Mouse (Mus musculus) c-Kit-negative CD71-positive TER-119-positive erythroid progenitor cells, embryonic 14.5 days (primary cell): Measurements from ENCODE around the gene Tmem238.
A peak's percentile ranks its signal among the peaks of the same experiment; 100 is the strongest.
"Not testable (repeated sequence)": the region's sequence is repeated elsewhere in the genome, so short reads cannot be mapped to it uniquely, and the experiment has no call there.

Source experiments
- DNase-seq: peaks from one replicate; pipeline ENCODE4 v3.0.0-alpha.2; 2013; ENCODE audit warnings: low read depth, low spot score

The Tmem238 gene

GRCm38 (mm10) chr7:4789436-4789935 is at the start of gene Tmem238:
Tmem238 (minus strand) TSS chr7:4789656.
- no peak for DNase-seq

DNA sequence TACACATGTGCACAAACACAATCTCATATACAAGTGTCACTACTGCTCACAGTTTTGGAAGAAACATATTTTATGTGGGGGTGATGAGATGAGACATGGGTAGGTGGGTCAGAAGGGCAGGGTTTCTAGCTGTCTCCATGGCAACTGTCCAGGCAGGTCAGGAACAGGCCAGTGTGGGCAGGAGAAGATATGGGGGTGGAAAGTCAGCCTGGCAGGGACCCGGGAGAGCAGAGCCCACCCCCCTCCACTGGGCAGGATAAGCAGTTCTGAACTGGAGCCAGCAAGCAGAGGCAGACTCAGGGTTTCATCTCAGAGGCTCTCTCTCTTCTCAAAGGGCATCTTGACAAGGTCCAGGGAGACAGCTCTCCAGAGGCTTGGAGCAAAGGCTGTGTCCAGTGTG is 48.2 kb upstream of the Tmem238 start:
- no peak for DNase-seq

DNA sequence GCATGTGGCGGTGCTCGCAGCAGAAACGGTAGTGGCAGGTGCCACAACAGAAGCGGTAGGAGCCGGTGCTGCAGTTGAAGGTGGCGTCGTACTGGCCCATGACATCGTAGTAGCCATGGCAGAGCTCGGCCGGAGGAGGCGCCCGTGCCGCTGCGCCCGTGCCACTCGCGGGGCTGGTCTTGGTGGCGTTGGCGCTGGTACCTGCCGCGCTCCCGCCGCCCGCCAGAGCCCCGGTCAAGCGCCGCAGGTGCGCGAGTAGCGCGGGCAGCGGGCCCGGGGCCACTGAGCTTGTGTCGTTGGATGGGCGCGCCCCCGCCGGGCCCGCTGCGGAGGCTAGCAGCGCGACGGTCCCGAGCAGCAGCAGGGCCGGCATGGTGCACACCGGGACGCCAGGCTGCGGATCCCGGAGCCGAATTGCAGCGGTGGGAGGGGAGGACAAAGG is 46.9 kb upstream of the Tmem238 start:
- DNase-seq: no peak

GRCm38 (mm10) chr7:4835631-4836327 is 46.3 kb upstream of the Tmem238 start:
- no peak for DNase-seq

DNA sequence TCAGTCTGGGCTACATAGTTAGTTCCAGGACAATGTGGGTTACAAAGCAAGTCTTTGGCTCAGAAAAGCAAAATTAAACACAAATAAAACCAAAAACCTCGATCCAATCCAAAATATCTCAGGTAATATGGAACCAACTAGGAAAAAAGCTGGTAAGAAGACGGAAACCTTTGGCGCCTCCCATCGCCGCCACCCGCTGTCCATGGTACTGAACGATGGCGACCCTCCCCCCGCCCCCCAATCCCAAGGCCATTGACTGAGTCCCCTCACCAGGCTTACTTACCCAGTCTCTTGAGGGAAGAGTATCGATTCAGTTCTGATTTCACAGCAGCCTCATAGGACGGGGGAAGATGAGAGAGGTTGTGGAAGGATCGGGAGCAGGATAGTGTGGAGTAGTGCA is 41.0 kb upstream of the Tmem238 start:
- DNase-seq: no peak

DNA sequence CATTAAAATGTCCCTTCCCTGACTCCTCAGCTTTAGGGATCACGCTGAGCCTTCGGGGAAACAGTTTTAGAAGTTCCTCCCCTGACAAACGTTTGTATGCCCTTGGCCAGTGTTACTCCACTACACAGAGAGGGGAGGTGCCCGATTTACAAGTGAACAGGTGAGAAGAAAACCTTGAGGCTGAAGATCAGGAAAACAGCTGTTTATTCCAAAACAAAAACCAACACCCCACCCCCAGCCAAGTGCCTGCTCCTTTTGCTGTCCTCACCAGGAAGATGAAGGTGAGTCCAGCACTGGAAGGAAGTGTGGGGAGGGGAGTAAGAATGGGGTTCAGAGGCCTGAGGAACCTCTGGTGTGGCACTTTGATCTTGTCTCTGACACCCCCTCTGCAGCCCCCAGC is 35.9 kb upstream of the Tmem238 start:
- no peak for DNase-seq

DNA sequence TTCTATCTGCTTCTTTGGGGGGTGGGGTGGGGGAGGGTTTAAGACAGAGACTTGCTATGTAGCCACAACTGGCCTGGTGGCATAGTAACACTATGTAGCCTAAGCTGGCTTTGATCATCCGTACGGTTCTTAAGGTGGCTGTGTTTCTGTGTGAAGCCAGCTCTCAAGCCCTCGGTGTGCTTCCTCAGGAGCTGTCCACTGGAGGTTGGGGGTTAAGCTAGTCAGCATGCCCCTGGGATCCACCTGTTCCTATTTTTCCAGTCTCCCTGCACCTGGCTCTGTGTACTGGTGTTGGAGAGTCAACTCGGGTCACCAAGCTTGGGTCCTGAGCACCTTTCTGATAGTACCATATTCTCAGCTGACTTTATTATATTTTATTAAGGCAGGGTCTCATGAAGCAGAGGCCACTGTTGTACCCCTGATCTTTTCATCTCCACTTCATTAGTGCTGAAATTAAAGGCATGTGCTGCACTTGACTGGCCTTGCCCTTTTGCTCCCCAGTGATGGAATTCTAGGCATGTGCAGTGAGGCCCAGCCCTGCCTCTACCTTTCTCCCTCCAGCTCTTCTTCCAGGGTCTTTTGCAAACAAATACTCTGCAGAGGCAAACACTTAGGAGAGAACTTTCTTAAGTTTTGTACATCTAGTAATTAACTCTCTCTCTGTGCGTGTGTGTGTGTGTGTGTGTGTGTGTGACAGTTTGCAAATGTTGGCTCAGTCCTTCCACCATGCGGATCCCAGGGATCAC is 32.9 kb upstream of the Tmem238 start:
- no peak for DNase-seq

DNA sequence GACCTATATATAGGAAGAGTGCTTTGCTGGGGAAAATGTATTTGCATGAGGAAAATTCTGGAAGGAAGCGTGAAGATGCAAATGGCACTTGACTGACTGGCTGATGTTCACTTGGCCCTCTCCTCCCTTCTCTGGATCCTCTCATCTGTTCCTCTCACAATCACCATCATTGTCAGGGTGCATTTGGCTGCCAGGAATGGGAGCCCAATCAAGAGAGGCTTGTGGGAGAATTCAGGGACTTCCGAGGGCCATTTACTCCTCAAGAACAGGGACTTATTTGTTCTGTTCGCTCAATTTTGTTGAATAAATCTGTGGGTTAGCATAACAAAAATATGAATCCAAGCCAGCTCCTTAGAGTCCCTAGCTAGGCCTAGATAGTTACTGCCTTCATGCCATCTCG is 32.2 kb upstream of the Tmem238 start:
- DNase-seq: no peak

DNA sequence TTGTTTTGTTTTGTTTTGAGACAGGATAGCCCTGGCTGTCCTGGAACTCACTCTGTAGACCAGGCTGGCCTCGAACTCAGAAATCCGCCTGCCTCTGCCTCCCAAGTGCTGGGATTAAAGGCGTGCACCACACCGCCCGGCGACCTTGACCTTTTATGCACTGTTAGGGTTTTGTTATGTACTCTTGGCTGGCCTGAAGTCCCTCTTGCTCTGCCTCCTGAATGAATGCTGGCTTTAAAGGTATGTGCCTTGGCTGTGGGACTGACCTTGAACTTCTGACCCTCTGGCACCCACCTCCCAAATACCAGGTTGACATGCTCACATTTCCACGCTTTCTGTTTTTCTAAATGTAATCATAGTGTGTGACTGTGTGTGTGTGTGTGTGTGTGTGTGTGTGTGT is 31.5 kb upstream of the Tmem238 start:
- DNase-seq: not testable (repeated sequence)

- DNase-seq: no peak
Measured at GRCm38 (mm10) chr7:4816559-4816958, 27.1 kb upstream of the Tmem238 start.

DNA sequence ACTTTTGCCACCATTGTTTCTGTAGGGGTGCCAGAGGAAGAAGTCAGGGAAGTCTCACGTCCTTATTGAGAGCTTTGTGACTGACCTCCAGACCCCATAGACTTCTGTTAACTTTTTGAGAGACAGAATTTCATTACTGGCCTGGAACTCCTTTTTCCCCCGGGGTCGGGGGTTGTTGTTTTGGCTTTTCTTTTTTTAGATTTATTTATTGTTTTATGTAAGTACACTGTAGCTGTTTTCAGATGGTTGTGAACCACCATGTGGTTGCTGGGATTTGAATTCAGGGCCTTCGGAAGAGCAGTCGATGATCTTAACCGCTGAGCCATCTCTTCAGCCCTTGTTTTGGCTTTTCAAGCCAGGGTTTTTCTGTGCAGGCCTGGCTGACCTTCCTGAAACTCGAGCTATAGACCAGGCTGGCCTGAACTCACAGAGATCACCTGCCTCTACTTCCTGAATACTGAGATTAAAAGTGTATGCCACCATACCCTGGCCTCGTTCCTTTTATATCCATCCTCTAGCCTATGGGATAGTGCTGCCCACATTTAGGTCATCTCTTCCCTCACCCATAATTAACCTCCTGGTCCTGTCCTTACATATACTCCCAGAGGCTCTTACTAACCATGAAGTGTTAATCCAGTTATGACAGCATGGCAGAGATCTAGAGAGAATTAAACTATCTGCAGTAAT is 23.8 kb upstream of the Tmem238 start:
- DNase-seq: no peak

DNA sequence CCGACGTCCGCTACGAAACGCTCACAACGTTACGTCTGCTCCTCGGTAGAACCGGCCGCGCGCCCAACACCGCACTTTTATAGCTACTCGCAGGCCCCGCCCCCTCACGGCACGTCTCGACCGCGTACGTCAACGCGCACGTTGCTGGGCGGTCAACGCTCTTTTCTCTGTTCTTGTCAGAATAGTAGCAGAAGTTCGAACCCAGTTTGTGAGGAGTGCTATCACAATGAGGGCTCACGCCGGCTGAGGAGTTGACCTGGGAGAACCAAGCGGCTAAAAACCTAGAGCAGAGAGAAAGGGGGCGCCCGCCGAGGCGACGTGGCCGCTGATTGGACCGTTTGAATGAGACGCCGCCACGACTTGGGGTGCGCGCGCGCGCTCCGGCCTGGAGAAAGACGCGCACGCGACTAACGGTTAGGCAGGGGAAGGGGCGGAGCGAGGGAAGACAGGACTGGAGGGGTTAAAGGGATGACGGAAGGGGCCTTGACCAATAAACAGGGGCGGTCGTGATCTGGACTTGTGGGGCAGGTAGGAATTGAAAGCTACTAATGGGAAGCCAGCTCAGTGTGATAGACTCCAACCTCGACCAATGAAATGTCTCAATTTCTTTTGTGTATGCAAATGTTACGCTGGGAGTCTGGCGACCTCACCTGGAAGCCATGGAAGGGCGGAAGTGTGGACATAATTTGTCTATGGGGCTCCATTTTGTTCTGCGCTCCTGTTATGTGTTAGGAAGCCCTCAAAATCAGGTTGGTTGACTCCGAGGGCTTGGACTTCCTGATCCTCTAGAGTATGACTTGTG is 23.0 kb upstream of the Tmem238 start, which contains the start of gene Ube2s:
Gene Ube2s (minus strand): TSS at position 288 of the 802 bp plus-strand sequence.
- peak; percentile 98 for DNase-seq

GRCm38 (mm10) chr7:4811842-4812302 is 22.4 kb upstream of the Tmem238 start:
- DNase-seq: no peak

GRCm38 (mm10) chr7:4811131-4811530 is 21.7 kb upstream of the Tmem238 start:
- DNase-seq: not testable (repeated sequence)

DNA sequence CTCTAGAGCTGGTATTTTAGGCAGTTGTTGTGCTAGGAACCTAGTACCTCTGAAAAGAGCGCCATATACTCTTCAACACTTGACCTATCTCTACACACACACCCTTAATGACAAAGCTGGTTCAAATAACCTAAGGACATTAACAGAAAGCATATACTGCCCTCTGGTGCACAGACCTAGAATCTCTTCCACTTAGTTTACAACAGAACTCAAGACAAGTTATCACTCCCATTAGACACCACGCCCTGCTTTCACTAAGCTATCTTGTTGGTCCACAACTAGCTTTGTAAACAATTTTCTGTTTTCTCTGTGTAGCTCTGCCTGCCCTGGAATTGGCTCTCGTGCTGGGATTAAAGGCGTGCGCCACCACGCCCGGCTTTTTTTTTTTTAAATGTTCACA is 17.3 kb upstream of the Tmem238 start:
- no peak for DNase-seq

DNA sequence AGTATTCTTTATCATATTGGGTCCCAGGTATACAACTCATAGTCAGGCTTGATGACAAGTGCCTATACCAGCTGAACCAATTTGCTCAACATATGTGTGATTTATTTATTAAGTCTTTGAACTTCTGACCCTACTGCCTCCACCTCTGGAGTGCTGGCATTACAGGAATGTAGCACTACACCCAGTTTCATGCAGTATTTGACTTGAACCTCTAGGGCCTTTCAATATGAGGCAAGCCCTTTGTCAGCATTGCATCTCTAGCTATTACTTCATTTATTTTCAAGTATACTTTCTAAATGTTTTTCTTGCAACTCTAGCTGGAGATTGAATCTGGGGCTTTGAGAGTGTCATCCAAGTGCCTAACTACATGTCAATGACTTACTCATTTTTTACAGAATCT is 12.8 kb upstream of the Tmem238 start:
- no peak for DNase-seq

DNA sequence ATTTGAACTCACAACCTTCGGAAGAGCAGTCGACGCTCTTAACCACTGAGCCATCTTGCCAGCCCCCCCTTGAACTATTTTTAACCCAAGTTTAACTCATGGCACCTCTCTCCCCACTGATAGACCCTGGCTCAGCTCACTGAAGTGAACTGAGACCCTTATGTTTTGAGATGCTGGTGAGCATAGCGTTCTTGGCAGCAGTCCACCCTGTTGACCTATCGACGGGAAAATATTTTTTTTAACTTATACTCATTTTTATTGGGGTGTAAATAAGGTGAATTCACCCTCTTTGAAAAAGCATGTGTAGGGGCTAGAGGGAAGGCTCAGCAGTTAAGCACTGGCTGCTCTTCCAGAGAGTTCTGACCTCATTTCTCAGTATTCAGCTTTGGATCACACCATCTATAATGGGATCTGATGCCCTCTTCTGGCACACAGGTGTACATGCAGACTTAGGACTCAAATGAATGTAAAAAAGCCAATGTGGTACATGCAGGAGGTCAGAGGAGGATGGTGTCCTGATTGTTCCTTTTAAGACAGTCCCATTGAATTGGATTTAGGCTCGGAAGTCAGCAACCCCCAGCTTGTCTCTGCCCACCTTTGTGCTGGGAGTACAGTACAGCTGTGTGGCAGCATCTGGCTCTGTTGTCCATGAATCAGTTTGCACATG is 6.4 kb upstream of the Tmem238 start:
- no peak for DNase-seq

DNA sequence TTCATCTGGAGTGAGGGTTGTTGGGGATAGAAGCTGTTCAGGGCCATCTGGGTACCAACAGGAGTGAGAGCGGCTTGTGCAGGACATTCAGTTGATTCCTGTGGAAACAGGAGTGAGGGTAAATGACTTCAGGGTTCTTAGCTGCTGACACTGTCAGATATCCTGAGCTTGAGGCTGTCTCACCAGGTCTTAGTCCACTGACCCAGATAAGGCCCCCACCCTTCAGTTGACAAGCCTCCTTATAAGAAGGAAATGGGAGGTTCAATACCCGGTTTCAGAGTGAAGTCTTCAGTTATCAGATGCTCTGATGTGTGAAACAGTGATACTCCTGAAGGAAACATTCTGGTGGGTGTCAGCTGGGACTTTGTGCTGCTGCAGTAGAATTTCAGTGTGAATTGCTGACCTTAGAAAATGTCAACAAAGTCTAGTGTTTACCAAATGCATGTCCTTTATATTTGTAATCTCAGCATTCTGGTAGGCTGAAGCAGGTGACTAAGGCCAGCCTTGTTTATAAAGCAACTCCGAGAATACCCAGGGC is 5.2 kb upstream of the Tmem238 start:
- DNase-seq: no peak

- DNase-seq: no peak
Measured at GRCm38 (mm10) chr7:4793674-4794073, 4.2 kb upstream of the Tmem238 start.

GRCm38 (mm10) chr7:4793248-4793647 is 3.8 kb upstream of the Tmem238 start:
- DNase-seq: not testable (repeated sequence)
